Mouse (Mus musculus): Measurements from ENCODE around the gene Gpsm1. TPM values are rescaled to one million over a fixed set of nuclear protein-coding genes. Genes with fewer than 3 reads are reported as not detected.

Gpsm1 gene
- polyA plus RNA-seq, 1 experiment from 2014 or later = 149 TPM

Other genes starting within 250 kb of the Gpsm1 start
- 12.4 and 14.2 TPM in 2 replicates for gene Nacc2, start 192.3 kb upstream of the Gpsm1 start, polyA plus RNA-seq (2015; fragmentation: Nextera tagmentation; extraction: Ambion mirVana)
- gene Lhx3, start 107.2 kb upstream of the Gpsm1 start, polyA plus RNA-seq (2015; fragmentation: Nextera tagmentation; extraction: Ambion mirVana) = 5.2 and 15.4 TPM in 2 replicates
- 13.2 and 13.9 TPM in 2 replicates for gene Qsox2, start 78.0 kb upstream of the Gpsm1 start, polyA plus RNA-seq (2015; fragmentation: Nextera tagmentation; extraction: Ambion mirVana)
- gene Ccdc187, start 21.0 kb upstream of the Gpsm1 start, polyA plus RNA-seq (2015; fragmentation: Nextera tagmentation; extraction: Ambion mirVana) = 0.18 and 0.23 TPM in 2 replicates
- 29.0 and 29.6 TPM in 2 replicates for gene Dnlz, start 36.6 kb downstream of the Gpsm1 start, polyA plus RNA-seq (2015; fragmentation: Nextera tagmentation; extraction: Ambion mirVana)
- 1.3 and 1.6 TPM in 2 replicates for gene Card9, start 45.4 kb downstream of the Gpsm1 start, polyA plus RNA-seq (2015; fragmentation: Nextera tagmentation; extraction: Ambion mirVana)
- gene Snapc4, start 65.1 kb downstream of the Gpsm1 start, polyA plus RNA-seq (2015; fragmentation: Nextera tagmentation; extraction: Ambion mirVana) = 27.8 and 35.2 TPM in 2 replicates
- 154 and 162 TPM in 2 replicates for gene Entr1, start 73.8 kb downstream of the Gpsm1 start, polyA plus RNA-seq (2015; fragmentation: Nextera tagmentation; extraction: Ambion mirVana)
- 94.3 and 95.6 TPM in 2 replicates for gene Pmpca, start 73.8 kb downstream of the Gpsm1 start, polyA plus RNA-seq (2015; fragmentation: Nextera tagmentation; extraction: Ambion mirVana)
- gene Inpp5e, start 93.7 kb downstream of the Gpsm1 start, polyA plus RNA-seq (2015; fragmentation: Nextera tagmentation; extraction: Ambion mirVana) = 24.9 and 27.0 TPM in 2 replicates
- 18.3 and 18.5 TPM in 2 replicates for gene Sec16a, start 129.7 kb downstream of the Gpsm1 start, polyA plus RNA-seq (2015; fragmentation: Nextera tagmentation; extraction: Ambion mirVana)
- 17.5 and 19.2 TPM in 2 replicates for gene Notch1, start 201.1 kb downstream of the Gpsm1 start, polyA plus RNA-seq (2015; fragmentation: Nextera tagmentation; extraction: Ambion mirVana)